Mouse (Mus musculus) myocyte (in vitro differentiated cells): ENCODE results near the gene Slc25a42. TPM values are rescaled to one million over a fixed set of nuclear protein-coding genes. Genes with fewer than 3 reads are reported as not detected.

Experiments
- H3K27me3 ChIP-seq: one replicate; pipeline ENCODE4 v1.6.1; 2011; ENCODE audit not compliant: control insufficient read depth, insufficient read depth, insufficient read length
- H3K36me3 ChIP-seq: one replicate; pipeline ENCODE4 v1.6.1; 2011; ENCODE audit not compliant: control insufficient read depth, insufficient read depth
- H3K4me2 ChIP-seq: one replicate; pipeline ENCODE4 v1.6.1; 2011; ENCODE audit warnings: low read depth, control low read depth
- H3K4me3 ChIP-seq: one replicate; pipeline ENCODE4 v1.5.1; 2011; ENCODE audit warnings: mild to moderate bottlenecking, control low read depth, moderate library complexity
- H3K79me2 ChIP-seq: one replicate; pipeline ENCODE4 v1.6.1; 2011; ENCODE audit not compliant: control insufficient read depth, insufficient read depth
- H3ac ChIP-seq: one replicate; pipeline ENCODE4 v1.6.1; 2011; ENCODE audit not compliant: control insufficient read depth, insufficient read length
- CEBPB ChIP-seq: IDR thresholded peaks from 2 replicates; pipeline ENCODE4 v1.6.1; 2011; ENCODE audit warnings: mild to moderate bottlenecking, moderate library complexity; ENCODE audit not compliant: poor library complexity, insufficient read depth, severe bottlenecking
- E2F4 ChIP-seq: IDR thresholded peaks from one replicate; pipeline ENCODE4 v1.6.1; 2011; ENCODE audit warnings: mild to moderate bottlenecking, control low read depth, moderate library complexity; ENCODE audit not compliant: insufficient read depth
- MAX ChIP-seq: IDR thresholded peaks from one replicate; pipeline ENCODE4 v1.6.1; 2011; ENCODE audit warnings: low read depth, mild to moderate bottlenecking, control low read depth
- MYOD1 ChIP-seq, 3 experiments: IDR thresholded peaks; one replicate each; pipeline ENCODE4 v1.6.1; 2011; ENCODE audit warnings: control low read depth in 2 of 3, low read depth in 2 of 3, mild to moderate bottlenecking in 2 of 3, moderate library complexity in 1 of 3; ENCODE audit not compliant: insufficient read length in 2 of 3, control insufficient read depth in 1 of 3
- MYOG ChIP-seq, 3 experiments: IDR thresholded peaks; one replicate each; pipeline ENCODE4 v1.6.1; 2011; ENCODE audit warnings: control low read depth in 2 of 3, low read depth in 2 of 3, mild to moderate bottlenecking in 2 of 3; ENCODE audit not compliant: insufficient read length in 2 of 3, control insufficient read depth in 1 of 3, insufficient read depth in 1 of 3
- POLR2A ChIP-seq: IDR thresholded peaks from one replicate; pipeline ENCODE4 v1.6.1; 2011; ENCODE audit warnings: low read depth, mild to moderate bottlenecking, control low read depth, moderate library complexity; ENCODE audit not compliant: insufficient read length
- POLR2AphosphoS2 ChIP-seq: IDR thresholded peaks from one replicate; pipeline ENCODE4 v1.6.1; 2011; ENCODE audit warnings: low read depth, control low read depth; ENCODE audit not compliant: insufficient read length
- REST ChIP-seq: IDR thresholded peaks from one replicate; pipeline ENCODE4 v1.6.1; 2011; ENCODE audit warnings: mild to moderate bottlenecking, control low read depth, moderate library complexity; ENCODE audit not compliant: insufficient read depth, insufficient read length
- SRF ChIP-seq: IDR thresholded peaks from one replicate; pipeline ENCODE4 v1.6.1; 2011; ENCODE audit warnings: low read depth; ENCODE audit not compliant: control insufficient read depth, insufficient read length
- TCF12 ChIP-seq: IDR thresholded peaks from one replicate; pipeline ENCODE4 v1.6.1; 2011; ENCODE audit warnings: mild to moderate bottlenecking, control low read depth; ENCODE audit not compliant: poor library complexity, insufficient read depth, severe bottlenecking
- TCF3 ChIP-seq: IDR thresholded peaks from one replicate; pipeline ENCODE4 v1.6.1; 2011; ENCODE audit warnings: low read depth, control low read depth; ENCODE audit not compliant: insufficient read length
- USF1 ChIP-seq: IDR thresholded peaks from one replicate; pipeline ENCODE4 v1.6.1; 2011; ENCODE audit warnings: low read depth, mild to moderate bottlenecking, control low read depth, moderate library complexity
- polyA plus RNA-seq: library from polyadenylated mRNA; unstranded; fragments of >200 nt; fragmentation: generic; extraction: Trizol; gene quantifications from one replicate; pipeline ENCODE4 v1.2.1, GENCODE M21; 2012; ENCODE audit warnings: missing spikeins

Gene Slc25a42
- polyA plus RNA-seq, 1 experiment = 2.6 TPM

- peak within 1 kb of the TSS; percentile 16 for H3ac ChIP-seq
- TF ChIP-seq TCF12 (no peak), MYOD1 (IDR thresholded peaks at IDR 0.05; ENCODE audit: control insufficient read depth in 1 of 3, insufficient read length in 2 of 3, low read depth in 2 of 3) (peak in 2 of 3 experiments; percentile 77 to 82), MYOG (IDR thresholded peaks at IDR 0.05; ENCODE audit: control insufficient read depth in 1 of 3, insufficient read depth in 1 of 3, insufficient read length in 2 of 3, low read depth in 2 of 3) (peak; percentile 42 to 93 (median 59)), MAX (peak; percentile 35), SRF (no peak)
- peak within 1 kb of the TSS; percentile 94 for H3K4me2 ChIP-seq
- no peaks in the 10 kb centered on the region for H3K27me3 ChIP-seq
- H3K4me3 ChIP-seq = peak within 1 kb of the TSS; percentile 84
- H3K79me2 ChIP-seq = peaks cover 9% of the 10 kb centered on the region
- H3K36me3 ChIP-seq = no peaks in the 10 kb centered on the region
These were observed 22.1 kb upstream of the Slc25a42 start, which contains the start of the genes Sugp2 and Armc6 for GRCm38 (mm10) chr8:70234080-70234780. Gene Sugp2, plus strand, starts transcription at chr8:70234226. Gene Armc6, minus strand, starts transcription at chr8:70234466.

- TF ChIP-seq MYOD1 (IDR thresholded peaks at IDR 0.05; ENCODE audit: control insufficient read depth in 1 of 3, insufficient read length in 2 of 3, low read depth in 2 of 3) = peak in 1 of 3 experiments; percentile 66
- TF ChIP-seq POLR2A = no peak
- TF ChIP-seq USF1 = no peak
- no peak for TF ChIP-seq TCF12
- TF ChIP-seq MYOG (IDR thresholded peaks at IDR 0.05; ENCODE audit: control insufficient read depth in 1 of 3, insufficient read depth in 1 of 3, insufficient read length in 2 of 3, low read depth in 2 of 3) = peak in 1 of 3 experiments; percentile 12
- Histone ChIP-seq H3K36me3 (no peaks in the 10 kb centered on the region), H3K4me2 (peak overlapping the region; percentile 94), H3K27me3 (no peaks in the 10 kb centered on the region), H3ac (peak overlapping the region; percentile 16), H3K79me2 (peaks cover 9% of the 10 kb centered on the region), H3K4me3 (peak overlapping the region; percentile 84)
These were observed 21.5 kb upstream of the Slc25a42 start for GRCm38 (mm10) chr8:70233606-70234005.

- Histone ChIP-seq H3K36me3 (peaks cover 10% of the 10 kb centered on the region), H3K27me3 (no peaks in the 10 kb centered on the region), H3ac (no peak overlapping the region), H3K79me2 (peaks cover 9% of the 10 kb centered on the region), H3K4me3 (no peak overlapping the region), H3K4me2 (no peak overlapping the region)
- no peak for TF ChIP-seq MYOD1 (IDR thresholded peaks at IDR 0.05; ENCODE audit: control insufficient read depth in 1 of 3, insufficient read length in 2 of 3, low read depth in 2 of 3)
- TF ChIP-seq CEBPB = no peak
- no peak for TF ChIP-seq E2F4
- no peak for TF ChIP-seq REST
- no peak for TF ChIP-seq TCF3
- TF ChIP-seq SRF = no peak
- TF ChIP-seq TCF12 = no peak
- no peak for TF ChIP-seq MAX
- TF ChIP-seq POLR2A = no peak
- no peak for TF ChIP-seq POLR2AphosphoS2
- no peak for TF ChIP-seq USF1
- no peak for TF ChIP-seq MYOG (IDR thresholded peaks at IDR 0.05; ENCODE audit: control insufficient read depth in 1 of 3, insufficient read depth in 1 of 3, insufficient read length in 2 of 3, low read depth in 2 of 3)
These were observed 18.7 kb upstream of the Slc25a42 start for GRCm38 (mm10) chr8:70230837-70231236.

GRCm38 (mm10) chr8:70227997-70228396 lies 15.9 kb upstream of the Slc25a42 start:
- H3K4me3 ChIP-seq = no peak overlapping the region
- no peak overlapping the region for H3K4me2 ChIP-seq
- H3K27me3 ChIP-seq = no peaks in the 10 kb centered on the region
- H3K36me3 ChIP-seq = peaks cover 20% of the 10 kb centered on the region
- no peak overlapping the region for H3ac ChIP-seq
- peaks cover 4% of the 10 kb centered on the region for H3K79me2 ChIP-seq
- TF ChIP-seq E2F4 (no peak), TCF3 (no peak), SRF (no peak)

DNA sequence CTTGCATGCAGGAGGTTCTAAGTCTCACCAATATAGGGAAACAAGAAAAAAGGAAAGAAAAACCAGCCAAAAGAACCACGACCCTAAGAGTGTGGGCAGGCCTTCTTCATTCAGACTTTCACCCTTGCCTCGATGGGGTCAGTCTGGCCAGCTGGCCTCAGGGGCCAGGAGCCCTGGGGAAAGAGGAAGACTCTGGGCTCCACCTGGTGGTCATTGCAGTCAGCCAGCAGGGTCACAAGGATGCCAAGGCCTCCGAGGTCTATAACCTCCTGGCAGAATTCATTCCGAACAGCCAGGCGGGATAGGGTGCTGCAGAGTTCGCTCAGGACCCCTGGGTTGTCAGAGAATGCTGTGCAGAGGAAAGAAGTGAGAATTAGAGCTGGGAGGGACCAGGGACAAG lies 11.2 kb upstream of the Slc25a42 start:
- Histone ChIP-seq H3K4me3 (no peak overlapping the region), H3K36me3 (peaks cover 21% of the 10 kb centered on the region), H3ac (no peak overlapping the region), H3K4me2 (no peak overlapping the region), H3K79me2 (no peaks in the 10 kb centered on the region), H3K27me3 (no peaks in the 10 kb centered on the region)
- TF ChIP-seq MAX (no peak), USF1 (no peak), TCF3 (no peak), MYOD1 (IDR thresholded peaks at IDR 0.05; ENCODE audit: control insufficient read depth in 1 of 3, insufficient read length in 2 of 3, low read depth in 2 of 3) (no peak)
